Mouse (Mus musculus) lung, embryonic 15.5 days (tissue): ENCODE measurements at regions not wholly inside any gene's neighbourhood (a gene's known extent, or its start where the extent isn't known, plus 50 kb on each side); places are given as distances from the start of the nearest gene placed in this dataset.

Experiments
- ATAC-seq: fragments of 200-750 bp; cut with Nextera tagmentation; 2 replicates; pipeline ENCODE4 v1.8.0; 2017; ENCODE audit warnings: moderate number of reproducible peaks, borderline replicate concordance; ENCODE audit not compliant: low FRiP score, low TSS enrichment; ENCODE audit errors: extremely low read depth
- H3K27ac ChIP-seq: fragments of 300-500 bp; sonication (generic); 2 replicates; pipeline ENCODE4 v1.5.1; 2015; ENCODE audit warnings: moderate library complexity, mild to moderate bottlenecking, inconsistent platforms
- H3K27me3 ChIP-seq: fragments of 300-500 bp; sonication (generic); 2 replicates; pipeline ENCODE4 v1.6.1; 2015; ENCODE audit warnings: inconsistent platforms
- H3K36me3 ChIP-seq: fragments of 300-500 bp; sonication (generic); 2 replicates; pipeline ENCODE4 v1.6.1; 2015; ENCODE audit warnings: inconsistent platforms
- H3K4me1 ChIP-seq: fragments of 300-500 bp; sonication (generic); 2 replicates; pipeline ENCODE4 v1.6.1; 2015; ENCODE audit warnings: inconsistent platforms
- H3K4me2 ChIP-seq: fragments of 300-500 bp; sonication (generic); 2 replicates; pipeline ENCODE4 v1.6.1; 2015; ENCODE audit warnings: inconsistent platforms, mild to moderate bottlenecking, moderate library complexity
- H3K4me3 ChIP-seq: fragments of 300-500 bp; sonication (generic); 2 replicates; pipeline ENCODE4 v1.5.1; 2015; ENCODE audit warnings: mild to moderate bottlenecking, inconsistent platforms
- H3K9ac ChIP-seq: fragments of 300-500 bp; sonication (generic); 2 replicates; pipeline ENCODE4 v1.6.1; 2015; ENCODE audit warnings: inconsistent platforms
- H3K9me3 ChIP-seq: fragments of 300-500 bp; sonication (generic); 2 replicates; pipeline ENCODE4 v1.6.1; 2016; ENCODE audit warnings: inconsistent platforms
- WGBS: fragments of 180-500 bp; shearing (Covaris S2); methylation state at CpG from one replicate; pipeline ENCODE4 v1.1.7; 2015; 5-methylcytosine and 5-hydroxymethylcytosine counted together

DNA sequence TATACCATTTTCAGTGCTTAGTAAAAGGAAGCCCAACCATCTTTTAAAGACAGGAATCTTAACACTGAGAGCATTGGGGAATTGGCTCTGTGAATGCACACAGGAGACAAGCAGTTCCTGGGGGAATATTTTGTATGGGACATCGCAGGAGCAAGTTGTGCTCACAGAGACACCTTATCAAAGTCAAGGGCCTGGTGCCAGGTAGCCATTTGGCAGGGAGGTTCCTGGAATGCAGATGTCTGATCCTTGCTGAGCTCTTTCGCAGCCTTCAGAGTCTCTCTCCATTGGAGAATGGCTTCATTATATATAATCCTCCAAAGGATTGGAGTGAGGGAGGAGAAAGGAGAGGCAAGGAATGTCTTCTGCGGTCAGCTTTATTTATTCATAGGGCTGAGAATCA lies 62.6 kb upstream of the Dock1 start:
- Histone ChIP-seq H3K9me3 (no peaks in the 10 kb centered on the region), H3K9ac (no peak overlapping the region)
- ATAC-seq = no peak

DNA sequence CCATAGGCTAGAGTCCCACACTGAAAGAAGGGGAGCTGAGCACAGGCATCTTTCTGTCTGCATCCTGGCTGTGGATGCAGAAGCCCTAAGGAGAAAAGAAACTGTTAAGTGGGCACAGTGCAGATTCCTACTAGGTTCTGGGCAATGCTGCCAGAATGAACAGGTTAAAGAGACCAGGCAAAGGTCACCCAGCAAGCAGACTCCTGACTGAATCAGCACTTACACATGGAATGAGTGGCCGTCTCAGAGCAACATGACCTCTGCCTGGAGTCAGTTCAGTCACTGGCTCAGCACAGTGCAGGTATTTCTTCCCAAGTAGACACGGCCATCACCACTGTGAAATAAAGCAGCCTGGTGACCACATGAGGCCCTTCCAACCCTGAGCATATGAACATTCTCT lies 60.3 kb upstream of the Dock1 start:
- peaks cover 18% of the 10 kb centered on the region for H3K4me1 ChIP-seq
- 64% methylated on average over 2 of the region's 2 CpGs for WGBS
- H3K36me3 ChIP-seq = no peaks in the 10 kb centered on the region
- no peak overlapping the region for H3K9ac ChIP-seq
- H3K4me3 ChIP-seq = no peak overlapping the region
- no peak overlapping the region for H3K4me2 ChIP-seq
- no peak overlapping the region for H3K27ac ChIP-seq
- H3K27me3 ChIP-seq = no peaks in the 10 kb centered on the region
- no peak for ATAC-seq
- no peaks in the 10 kb centered on the region for H3K9me3 ChIP-seq

More for the DNA sequence above, 62.6 kb upstream of the Dock1 start:
- Histone ChIP-seq H3K36me3 (no peaks in the 10 kb centered on the region), H3K4me2 (no peak overlapping the region), H3K4me3 (no peak overlapping the region), H3K27me3 (no peaks in the 10 kb centered on the region), H3K27ac (no peak overlapping the region), H3K4me1 (peaks cover 18% of the 10 kb centered on the region)
- WGBS = 30% methylated on average over 3 of the region's 3 CpGs

DNA sequence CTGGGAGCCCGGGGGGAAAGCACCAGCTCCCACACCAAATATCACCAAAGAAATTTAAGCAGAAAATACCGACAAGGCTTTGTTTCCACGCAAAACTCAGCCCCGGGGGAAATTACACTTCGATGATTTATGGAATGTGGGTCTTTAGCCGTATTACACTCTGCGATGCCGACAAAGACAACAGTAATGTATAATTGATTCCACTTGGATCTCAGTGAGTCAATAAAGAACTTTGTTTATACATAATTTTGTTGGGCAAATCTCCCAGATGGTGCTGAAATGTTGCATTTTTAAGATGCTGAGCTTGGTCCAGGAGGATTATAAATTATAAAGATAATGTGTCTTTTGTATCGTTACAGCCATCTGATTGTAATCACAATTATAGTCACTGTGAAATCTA lies 59.1 kb upstream of the Dock1 start:
- Histone ChIP-seq H3K27ac (no peak overlapping the region), H3K9me3 (no peaks in the 10 kb centered on the region), H3K36me3 (no peaks in the 10 kb centered on the region), H3K27me3 (no peaks in the 10 kb centered on the region), H3K4me3 (no peak overlapping the region), H3K4me1 (peaks cover 18% of the 10 kb centered on the region), H3K9ac (no peak overlapping the region), H3K4me2 (peak overlapping the region; percentile 12; the same call in 1 of the 2 replicates)
- 53% methylated on average over 9 of the region's 9 CpGs for WGBS
- no peak for ATAC-seq

DNA sequence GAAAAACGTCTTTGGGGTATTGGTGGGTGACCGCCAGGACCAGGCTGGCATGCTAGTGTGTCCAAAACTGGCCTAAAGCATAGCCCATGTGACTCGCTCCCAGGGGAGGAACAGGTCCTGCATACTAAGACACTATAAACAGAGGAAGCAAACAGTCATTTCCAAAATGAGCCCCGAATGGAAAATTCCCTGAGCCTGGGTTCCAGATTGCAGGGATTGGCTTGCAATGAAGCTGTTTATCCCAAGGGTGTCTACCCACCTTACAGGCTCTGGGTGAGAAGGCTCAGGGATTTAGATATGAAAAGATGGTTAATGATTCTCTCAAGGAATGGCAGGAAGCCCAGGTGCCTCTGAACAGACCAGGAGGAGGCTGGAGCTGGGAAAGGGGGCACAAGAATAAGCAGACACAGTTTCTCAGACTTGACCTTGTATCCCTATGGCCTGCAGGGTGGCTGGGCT lies 58.2 kb upstream of the Dock1 start:
- no peaks in the 10 kb centered on the region for H3K9me3 ChIP-seq
- H3K36me3 ChIP-seq = no peaks in the 10 kb centered on the region
- H3K4me3 ChIP-seq = no peak overlapping the region
- no peaks in the 10 kb centered on the region for H3K27me3 ChIP-seq
- H3K4me1 ChIP-seq = peaks cover 18% of the 10 kb centered on the region
- no peak for ATAC-seq
- H3K9ac ChIP-seq = no peak overlapping the region
- 63% methylated on average over 4 of the region's 4 CpGs for WGBS
- no peak overlapping the region for H3K27ac ChIP-seq
- no peak overlapping the region for H3K4me2 ChIP-seq

DNA sequence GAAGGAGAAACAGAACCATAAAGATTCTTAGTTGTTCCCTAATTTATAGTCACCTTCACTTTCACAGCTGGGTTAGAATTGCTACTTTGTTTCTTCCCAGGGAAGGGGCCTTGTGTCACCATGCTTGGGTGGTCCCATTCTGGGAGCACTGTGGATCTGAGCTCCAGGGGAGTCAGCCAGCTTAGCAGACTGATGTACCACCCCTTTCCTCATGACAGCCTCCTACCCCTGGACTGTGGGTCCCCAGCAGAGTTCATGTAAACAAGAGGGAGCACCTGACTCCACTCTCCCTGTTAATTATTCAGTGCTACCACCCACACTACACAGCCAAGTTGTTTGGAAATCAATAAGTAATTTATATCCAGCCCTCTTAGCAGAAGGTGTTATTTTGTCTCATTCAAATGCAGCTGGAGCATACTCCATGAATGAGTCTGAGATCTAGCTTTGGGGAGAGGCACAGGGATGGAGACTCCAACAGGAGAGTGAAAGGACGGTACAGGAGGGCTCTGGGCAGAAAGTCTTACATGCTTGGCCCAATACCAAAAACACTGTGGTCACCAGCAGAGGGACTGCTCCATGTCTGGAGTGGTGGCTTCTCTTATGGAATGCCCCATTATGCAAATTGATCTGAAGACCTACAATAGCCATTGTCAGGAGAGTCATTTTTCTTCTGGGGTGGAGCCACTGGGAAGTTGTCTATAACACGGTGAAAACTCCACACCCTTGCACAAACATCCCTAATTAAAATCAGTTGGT lies 51.1 kb upstream of the Dock1 start:
- H3K9ac ChIP-seq = no peak overlapping the region
- H3K36me3 ChIP-seq = no peaks in the 10 kb centered on the region
- WGBS = 18% methylated on average over 2 of the region's 2 CpGs
- H3K4me2 ChIP-seq = no peak overlapping the region
- no peaks in the 10 kb centered on the region for H3K9me3 ChIP-seq
- no peak overlapping the region for H3K27ac ChIP-seq
- no peak for ATAC-seq
- H3K4me1 ChIP-seq = no peaks in the 10 kb centered on the region
- no peak overlapping the region for H3K4me3 ChIP-seq
- H3K27me3 ChIP-seq = no peaks in the 10 kb centered on the region

DNA sequence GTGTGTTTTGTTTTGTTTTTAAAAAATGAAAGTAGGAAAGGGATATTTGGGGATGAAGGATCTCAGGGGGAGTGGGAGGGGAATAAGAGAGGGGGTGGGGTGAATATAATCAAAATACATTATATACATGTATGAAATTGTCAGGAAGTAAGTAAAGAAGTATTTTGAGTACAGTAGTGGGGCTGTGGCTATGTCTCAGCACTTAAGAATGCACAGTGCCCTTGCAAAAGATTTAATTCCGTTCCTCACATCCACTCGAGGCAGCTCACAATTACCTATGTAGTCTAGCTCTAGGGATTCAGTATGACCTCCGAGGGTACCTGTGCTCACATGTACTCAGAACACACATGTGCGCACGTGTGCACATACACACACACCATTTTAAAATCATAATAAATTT lies 50.4 kb upstream of the Dock1 start:
- no peak overlapping the region for H3K9ac ChIP-seq
- no peaks in the 10 kb centered on the region for H3K36me3 ChIP-seq
- H3K27ac ChIP-seq = no peak overlapping the region
- WGBS = 73% methylated on average over 5 of the region's 5 CpGs
- no peaks in the 10 kb centered on the region for H3K9me3 ChIP-seq
- H3K4me1 ChIP-seq = no peaks in the 10 kb centered on the region
- H3K4me3 ChIP-seq = no peak overlapping the region
- H3K27me3 ChIP-seq = no peaks in the 10 kb centered on the region
- no peak for ATAC-seq
- no peak overlapping the region for H3K4me2 ChIP-seq
